ENCODE assay signal across 8 mouse cellular contexts in the genomic region with DNA sequence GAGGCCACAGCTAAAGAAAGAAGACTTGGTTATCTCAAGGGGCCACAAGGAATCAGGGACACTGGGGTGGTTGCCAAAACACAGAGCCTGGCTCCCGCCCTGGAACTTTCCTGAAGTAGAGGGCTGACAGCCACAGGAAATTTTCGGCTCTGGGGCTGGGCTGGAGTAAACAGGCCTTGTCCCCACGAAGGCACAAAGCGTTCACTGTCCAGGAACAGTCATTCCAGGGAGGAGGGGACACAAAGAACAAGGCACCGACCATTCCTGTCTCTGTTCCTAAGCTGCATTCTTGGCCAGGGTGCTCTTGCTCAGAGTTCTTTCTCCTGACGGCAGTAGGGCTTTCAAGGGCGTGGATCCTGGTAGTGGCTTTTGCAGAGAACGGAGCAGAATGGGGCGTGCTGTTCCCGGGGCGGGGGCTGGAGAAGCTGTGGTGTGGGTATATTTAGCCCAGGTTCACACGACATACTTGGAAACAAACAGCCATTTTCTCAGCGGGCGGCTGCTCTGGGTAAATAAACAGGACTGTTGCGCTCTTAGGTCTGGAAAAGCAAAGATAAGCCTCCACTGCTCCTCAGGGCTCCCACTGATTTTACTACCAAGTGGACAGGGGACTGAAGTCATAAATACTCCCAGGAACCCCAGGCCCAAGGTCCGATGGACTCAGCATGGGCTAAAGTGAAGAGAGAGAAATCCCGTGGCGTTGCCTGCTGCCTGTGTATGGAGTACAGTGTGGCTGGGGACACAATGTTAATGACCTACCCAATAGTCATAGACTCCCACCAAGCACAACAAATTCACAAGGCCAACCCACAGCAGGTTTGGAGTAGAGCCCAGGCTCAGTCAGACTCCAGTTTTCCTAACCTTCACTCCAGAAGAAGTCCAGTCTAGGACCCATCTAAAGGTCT. TPM values are rescaled to one million over a fixed set of nuclear protein-coding genes. Genes with fewer than 3 reads are reported as not detected.
DNase-seq lines count a peak whose midpoint lies in the region; ATAC-seq and TF ChIP-seq lines count a peak whose summit lies in the region.

No protein-coding gene starts in this region.

- peak overlapping the region; percentile 34 for H3K9ac ChIP-seq in intestine, embryonic 16.5 days (ENCODE audit: low read depth, low read length)
- H3K9ac ChIP-seq in stomach, postnatal 0 days (ENCODE audit: low read length): peak overlapping the region; percentile 35; the same call in 1 of the 2 replicates

- DNase-seq in R1 (ENCODE audit: low read depth, low spot score): peak; percentile 75
- peak; percentile 87 for DNase-seq in cerebellum, adult 18-20 months
- peak; percentile 89 for DNase-seq in gastrocnemius, postnatal 25 days
- DNase-seq in left cerebral cortex, adult 9 months (ENCODE audit: low spot score in 2 of 2): peak; percentile 72 to 86
- peak; percentile 96 for DNase-seq in lung, postnatal 36 days
- DNase-seq in stomach, postnatal 0 days (ENCODE audit: low spot score): peak; percentile 57
- no peak for DNase-seq in thymus, postnatal 36 days

- 28% methylated on average over 18 of the region's 18 CpGs for WGBS in intestine, embryonic 16.5 days
- 22% methylated on average over 18 of the region's 18 CpGs for WGBS in stomach, postnatal 0 days

- TF ChIP-seq CTCF in stomach, postnatal 0 days (IDR thresholded peaks at IDR 0.05; ENCODE audit: low read depth): no peak

- no peak overlapping the region for H3K4me2 ChIP-seq in intestine, embryonic 16.5 days (ENCODE audit: low read depth, low read length)
- H3K4me2 ChIP-seq in stomach, postnatal 0 days (replicated peaks; ENCODE audit: low read depth): peak overlapping the region; percentile 20; the same call in 1 of the 2 replicates

- H3K9me3 ChIP-seq in intestine, embryonic 16.5 days (ENCODE audit: control insufficient read depth, low read length): no peaks in the 10 kb centered on the region; the same call in 1 of the 2 replicates
- no peaks in the 10 kb centered on the region for H3K9me3 ChIP-seq in stomach, postnatal 0 days (ENCODE audit: control insufficient read depth, low read length)

- peak overlapping the region; percentile 82 for H3K27ac ChIP-seq in intestine, embryonic 16.5 days (ENCODE audit: low read length)
- H3K27ac ChIP-seq in stomach, postnatal 0 days (replicated peaks): peak overlapping the region; percentile 89

- H3K27me3 ChIP-seq in intestine, embryonic 16.5 days (replicated peaks; ENCODE audit: control insufficient read depth, insufficient read depth, low read length): no peaks in the 10 kb centered on the region
- no peaks in the 10 kb centered on the region for H3K27me3 ChIP-seq in stomach, postnatal 0 days (ENCODE audit: control insufficient read depth, insufficient read depth, low read length)

- peak; percentile 52 for ATAC-seq in intestine, embryonic 16.5 days
- peak; percentile 74 for ATAC-seq in stomach, postnatal 0 days (ENCODE audit: low FRiP score, low TSS enrichment)

- TF ChIP-seq EP300 in stomach, postnatal 0 days (optimal IDR thresholded peaks at IDR 0.05): no peak

- peaks cover 39% of the 10 kb centered on the region for H3K4me1 ChIP-seq in intestine, embryonic 16.5 days (ENCODE audit: control insufficient read depth, insufficient read depth, low read length)
- H3K4me1 ChIP-seq in stomach, postnatal 0 days (replicated peaks; ENCODE audit: control insufficient read depth, insufficient read depth): peaks cover 12% of the 10 kb centered on the region

- H3K36me3 ChIP-seq in intestine, embryonic 16.5 days (ENCODE audit: control insufficient read depth, insufficient read depth, low read length): peaks cover 13% of the 10 kb centered on the region; the same call in 1 of the 2 replicates
- H3K36me3 ChIP-seq in stomach, postnatal 0 days (ENCODE audit: control insufficient read depth, insufficient read depth, low read length): peaks cover 5% of the 10 kb centered on the region

- H3K4me3 ChIP-seq in intestine, embryonic 16.5 days (ENCODE audit: low read length): no peak overlapping the region
- no peak overlapping the region for H3K4me3 ChIP-seq in stomach, postnatal 0 days (ENCODE audit: low read depth, low read length)

RNA-seq across cellular contexts. Expression of a gene that starts 31.7 kb away (rescaled TPM):
- 1 to 10 TPM; 2.2 to 2.7 TPM for total RNA-seq in gastrocnemius, postnatal 25 days (2021)
- 14.8 and 15.3 TPM in 2 replicates for polyA plus RNA-seq in intestine, embryonic 16.5 days (2015; fragmentation: Nextera tagmentation; extraction: Ambion mirVana)
- 9.8 and 10.6 TPM in 2 replicates for polyA plus RNA-seq in stomach, postnatal 0 days (2015; fragmentation: Nextera tagmentation; extraction: Ambion mirVana)

RNA-seq across cellular contexts. Expression of a gene that starts 45.8 kb away (rescaled TPM):
- 10 to 100 TPM; 13.8 to 16.4 TPM for total RNA-seq in gastrocnemius, postnatal 25 days (2021)
- polyA plus RNA-seq in intestine, embryonic 16.5 days (2015; fragmentation: Nextera tagmentation; extraction: Ambion mirVana): 65.8 and 66.8 TPM in 2 replicates
- 45.6 and 48.7 TPM in 2 replicates for polyA plus RNA-seq in stomach, postnatal 0 days (2015; fragmentation: Nextera tagmentation; extraction: Ambion mirVana)

RNA-seq across cellular contexts. Expression of a gene that starts 49.6 kb away (rescaled TPM):
- 10 to 100 TPM in 1 of 2 experiments, 1 to 10 TPM in 1; 9.7 to 14.0 TPM for total RNA-seq in gastrocnemius, postnatal 25 days (2021)
- polyA plus RNA-seq in intestine, embryonic 16.5 days (2015; fragmentation: Nextera tagmentation; extraction: Ambion mirVana): 96.1 and 107 TPM in 2 replicates
- polyA plus RNA-seq in stomach, postnatal 0 days (2015; fragmentation: Nextera tagmentation; extraction: Ambion mirVana): 191 and 228 TPM in 2 replicates

Comparison
In these comparisons a context has a peak if more than half of its experiments do, and no peak if none do; other contexts are left out.
1. DNase-seq: peak in R1 (single experiment), cerebellum, adult 18-20 months (2 of 2), gastrocnemius, postnatal 25 days (single experiment), left cerebral cortex, adult 9 months (2 of 2), lung, postnatal 36 days (single experiment) and stomach, postnatal 0 days (single experiment); none in thymus, postnatal 36 days (0 of 2).